Mouse (Mus musculus): ENCODE data around the gene Tnfrsf9. TPM values are rescaled to one million over a fixed set of nuclear protein-coding genes. Genes with fewer than 3 reads are reported as not detected.

The Tnfrsf9 gene
- polyA plus RNA-seq, 1 experiment from 2014 or later: 0.43 TPM

DNA sequence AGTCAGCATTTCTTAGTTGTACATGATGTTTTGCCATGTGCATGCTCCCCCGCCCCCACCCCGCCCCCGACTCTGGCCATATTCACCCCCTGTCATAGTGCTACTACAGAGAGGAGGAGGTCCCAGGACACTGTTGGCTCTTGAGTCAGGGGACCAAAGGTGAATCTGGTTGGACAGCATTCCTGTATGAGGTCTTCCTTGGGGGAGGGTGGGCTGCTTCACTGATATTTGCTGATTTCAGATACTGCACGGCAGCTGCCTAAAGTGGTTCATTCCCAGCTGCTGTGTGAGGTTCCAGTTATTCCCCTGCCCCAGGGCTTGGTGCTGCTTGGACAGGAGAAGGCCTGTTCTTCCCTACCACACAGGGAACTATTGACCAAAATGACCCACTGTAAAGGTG is 25.9 kb upstream of the Tnfrsf9 start:
- H3K4me1 ChIP-seq (ENCODE audit: control insufficient read depth, insufficient read depth, low read length): 0 out of 2 replicates have a peak, but pooled peaks cover 6% of the 10 kb centered on the region
- no peak for ATAC-seq (ENCODE audit: low read depth)
- H3K27ac ChIP-seq (ENCODE audit: low read depth, low read length): no peak overlapping the region
- H3K4me3 ChIP-seq (ENCODE audit: low read depth, low read length): no peak overlapping the region
- WGBS: 85% methylated on average over 4 of the region's 4 CpGs
- no peak overlapping the region for H3K4me2 ChIP-seq (ENCODE audit: low read depth, low read length)
- no peaks in the 10 kb centered on the region for H3K36me3 ChIP-seq (ENCODE audit: control insufficient read depth, insufficient read depth, low read length)
- no peaks in the 10 kb centered on the region for H3K9me3 ChIP-seq (ENCODE audit: control insufficient read depth, low read length)
- H3K9ac ChIP-seq (replicated peaks; ENCODE audit: low read depth, low read length): no peak overlapping the region
- no peaks in the 10 kb centered on the region for H3K27me3 ChIP-seq (ENCODE audit: control insufficient read depth, insufficient read depth, low read length)

- H3K4me3 ChIP-seq (ENCODE audit: low read depth, low read length): no peak overlapping the region
- no peaks in the 10 kb centered on the region for H3K36me3 ChIP-seq (ENCODE audit: control insufficient read depth, insufficient read depth, low read length)
- no peak overlapping the region; the same call in 1 of the 2 replicates for H3K4me2 ChIP-seq (ENCODE audit: low read depth, low read length)
- WGBS: 41% methylated on average over 20 of the region's 20 CpGs
- no peak for ATAC-seq (ENCODE audit: low read depth)
- no peaks in the 10 kb centered on the region for H3K27me3 ChIP-seq (ENCODE audit: control insufficient read depth, insufficient read depth, low read length)
- no peak overlapping the region for H3K27ac ChIP-seq (ENCODE audit: low read depth, low read length)
- H3K9me3 ChIP-seq (ENCODE audit: control insufficient read depth, low read length): no peaks in the 10 kb centered on the region
- no peak overlapping the region for H3K9ac ChIP-seq (replicated peaks; ENCODE audit: low read depth, low read length)
- 0 out of 2 replicates have a peak, but pooled peaks cover 6% of the 10 kb centered on the region for H3K4me1 ChIP-seq (ENCODE audit: control insufficient read depth, insufficient read depth, low read length)
Observed at GRCm38 (mm10) chr4:150889273-150889954, 24.9 kb upstream of the Tnfrsf9 start.

GRCm38 (mm10) chr4:150889955-150890315 is 24.4 kb upstream of the Tnfrsf9 start:
- 0 out of 2 replicates have a peak, but pooled peaks cover 6% of the 10 kb centered on the region for H3K4me1 ChIP-seq (ENCODE audit: control insufficient read depth, insufficient read depth, low read length)
- no peaks in the 10 kb centered on the region for H3K36me3 ChIP-seq (ENCODE audit: control insufficient read depth, insufficient read depth, low read length)
- no peaks in the 10 kb centered on the region for H3K27me3 ChIP-seq (ENCODE audit: control insufficient read depth, insufficient read depth, low read length)
- no peak overlapping the region for H3K4me2 ChIP-seq (ENCODE audit: low read depth, low read length)
- H3K9ac ChIP-seq (replicated peaks; ENCODE audit: low read depth, low read length): no peak overlapping the region
- H3K27ac ChIP-seq (ENCODE audit: low read depth, low read length): no peak overlapping the region
- no peaks in the 10 kb centered on the region for H3K9me3 ChIP-seq (ENCODE audit: control insufficient read depth, low read length)
- 53% methylated on average over 13 of the region's 13 CpGs for WGBS
- no peak overlapping the region for H3K4me3 ChIP-seq (ENCODE audit: low read depth, low read length)
- no peak for ATAC-seq (ENCODE audit: low read depth)

DNA sequence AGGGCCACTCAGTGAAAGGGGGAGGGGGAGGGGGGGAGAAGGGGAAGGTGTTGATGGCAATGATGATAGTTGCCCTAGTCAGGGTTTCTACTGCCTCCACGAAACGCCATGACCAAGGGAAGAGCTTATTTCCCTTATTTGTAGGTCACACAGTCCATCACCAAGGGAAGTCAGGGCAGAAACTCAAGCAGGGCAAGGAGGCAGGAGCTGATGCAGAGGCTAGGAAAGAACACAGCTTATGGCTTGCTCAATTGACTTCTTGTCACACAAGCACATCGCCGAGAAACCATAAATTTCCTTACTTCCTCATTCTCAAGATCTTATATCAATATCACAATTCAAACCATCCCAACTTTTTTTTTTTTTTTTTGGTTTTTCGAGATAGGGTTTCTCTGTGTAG is 23.1 kb upstream of the Tnfrsf9 start:
- Histone ChIP-seq H3K4me1 (ENCODE audit: control insufficient read depth, insufficient read depth, low read length) (0 out of 2 replicates have a peak, but pooled peaks cover 6% of the 10 kb centered on the region), H3K36me3 (ENCODE audit: control insufficient read depth, insufficient read depth, low read length) (no peaks in the 10 kb centered on the region), H3K4me2 (ENCODE audit: low read depth, low read length) (no peak overlapping the region), H3K27me3 (ENCODE audit: control insufficient read depth, insufficient read depth, low read length) (no peaks in the 10 kb centered on the region), H3K4me3 (ENCODE audit: low read depth, low read length) (no peak overlapping the region), H3K27ac (ENCODE audit: low read depth, low read length) (no peak overlapping the region), H3K9ac (replicated peaks; ENCODE audit: low read depth, low read length) (no peak overlapping the region), H3K9me3 (ENCODE audit: control insufficient read depth, low read length) (no peaks in the 10 kb centered on the region)
- no peak for ATAC-seq (ENCODE audit: low read depth)
- WGBS: 73% methylated on average over 5 of the region's 5 CpGs

DNA sequence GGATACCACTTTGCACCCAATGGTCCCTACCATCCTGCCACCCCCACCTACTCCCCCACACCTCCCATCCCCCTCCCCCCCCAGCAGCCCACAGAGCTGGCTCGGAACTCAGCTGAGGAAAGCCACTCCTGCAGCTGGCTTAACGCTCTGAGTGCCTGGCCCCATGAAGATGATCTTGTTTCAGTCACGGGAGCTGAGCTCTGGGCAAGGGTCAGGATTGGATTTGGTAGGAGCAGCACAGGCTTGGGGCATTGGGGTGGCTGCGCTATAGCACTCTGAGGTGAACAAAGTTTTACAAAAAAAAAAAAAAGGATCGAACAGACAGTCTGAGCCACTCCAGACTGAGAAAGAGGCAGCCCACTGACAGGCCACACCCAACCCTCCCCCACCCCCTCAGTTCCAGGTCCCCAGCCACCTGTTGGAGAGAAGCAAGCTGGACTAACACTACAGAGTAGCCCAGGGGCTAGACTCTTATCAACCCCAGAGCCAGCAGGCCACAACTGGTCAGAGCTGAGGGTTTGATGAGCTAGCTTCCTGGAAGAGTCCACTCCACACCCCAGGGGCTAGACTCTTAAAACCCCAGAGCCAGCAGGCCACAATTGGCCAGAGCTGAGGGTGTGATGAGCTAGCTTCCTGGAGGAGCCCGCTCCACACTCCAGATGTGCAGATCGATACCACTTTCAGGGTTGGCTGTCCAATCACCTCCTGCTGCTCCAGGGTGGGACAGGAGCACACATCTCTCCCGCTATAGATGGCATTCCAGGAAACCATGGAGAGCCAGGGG is 19.5 kb upstream of the Tnfrsf9 start:
- Histone ChIP-seq H3K9ac (replicated peaks; ENCODE audit: low read depth, low read length) (no peak overlapping the region), H3K4me3 (ENCODE audit: low read depth, low read length) (no peak overlapping the region), H3K27me3 (ENCODE audit: control insufficient read depth, insufficient read depth, low read length) (no peaks in the 10 kb centered on the region), H3K9me3 (ENCODE audit: control insufficient read depth, low read length) (no peaks in the 10 kb centered on the region), H3K27ac (ENCODE audit: low read depth, low read length) (no peak overlapping the region), H3K4me2 (ENCODE audit: low read depth, low read length) (no peak overlapping the region), H3K36me3 (ENCODE audit: control insufficient read depth, insufficient read depth, low read length) (peaks cover 20% of the 10 kb centered on the region; the same call in 1 of the 2 replicates), H3K4me1 (ENCODE audit: control insufficient read depth, insufficient read depth, low read length) (0 out of 2 replicates have a peak, but pooled peaks cover 2% of the 10 kb centered on the region)
- WGBS: 82% methylated on average over 8 of the region's 8 CpGs
- no peak for ATAC-seq (ENCODE audit: low read depth)

- Histone ChIP-seq H3K27me3 (ENCODE audit: control insufficient read depth, insufficient read depth, low read length) (no peaks in the 10 kb centered on the region), H3K9me3 (ENCODE audit: control insufficient read depth, low read length) (no peaks in the 10 kb centered on the region), H3K4me3 (ENCODE audit: low read depth, low read length) (no peak overlapping the region), H3K9ac (replicated peaks; ENCODE audit: low read depth, low read length) (no peak overlapping the region), H3K4me2 (ENCODE audit: low read depth, low read length) (no peak overlapping the region), H3K36me3 (ENCODE audit: control insufficient read depth, insufficient read depth, low read length) (peaks cover 27% of the 10 kb centered on the region; the same call in 1 of the 2 replicates), H3K27ac (ENCODE audit: low read depth, low read length) (no peak overlapping the region), H3K4me1 (ENCODE audit: control insufficient read depth, insufficient read depth, low read length) (no peaks in the 10 kb centered on the region)
- ATAC-seq (ENCODE audit: low read depth): no peak
- 91% methylated on average over 26 of the region's 26 CpGs for WGBS
Observed at GRCm38 (mm10) chr4:150896896-150897624, 17.3 kb upstream of the Tnfrsf9 start.

DNA sequence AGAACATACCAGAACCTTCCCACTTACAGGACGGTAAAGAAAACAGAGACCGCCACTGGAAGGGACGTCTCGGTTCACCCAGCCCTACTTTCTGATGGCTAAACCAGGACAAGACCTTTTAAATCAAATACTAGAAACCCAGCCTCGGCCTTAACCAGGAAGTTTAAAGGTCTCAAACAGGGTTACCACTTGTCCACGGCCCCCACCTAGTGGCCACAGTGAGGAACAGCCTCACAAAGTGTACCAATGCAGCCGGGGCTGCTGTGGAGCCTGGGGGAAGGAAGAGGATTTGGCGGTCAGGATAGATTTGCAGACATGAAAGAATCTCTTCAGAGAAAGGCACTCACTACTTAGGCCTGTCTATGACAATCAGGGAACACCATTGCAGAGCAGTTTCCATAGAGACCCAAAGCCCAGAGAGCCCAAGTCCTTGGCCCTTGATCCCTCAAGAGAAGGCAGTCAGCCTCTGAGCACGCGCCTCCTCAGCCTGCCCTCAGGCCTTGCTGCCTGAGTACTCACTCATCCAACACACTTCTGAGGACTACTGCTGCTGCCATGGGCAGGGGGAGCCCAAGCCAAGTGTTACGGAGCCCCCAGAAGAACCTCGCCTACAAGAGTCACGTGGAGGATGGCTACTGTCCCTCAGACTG is 15.5 kb upstream of the Tnfrsf9 start:
- no peak overlapping the region for H3K4me3 ChIP-seq (ENCODE audit: low read depth, low read length)
- no peak overlapping the region for H3K27ac ChIP-seq (ENCODE audit: low read depth, low read length)
- ATAC-seq (ENCODE audit: low read depth): peak; percentile 58; the same call in 1 of the 2 replicates
- 58% methylated on average over 13 of the region's 13 CpGs for WGBS
- H3K36me3 ChIP-seq (ENCODE audit: control insufficient read depth, insufficient read depth, low read length): peaks cover 42% of the 10 kb centered on the region
- H3K4me2 ChIP-seq (ENCODE audit: low read depth, low read length): no peak overlapping the region
- H3K9ac ChIP-seq (replicated peaks; ENCODE audit: low read depth, low read length): no peak overlapping the region
- H3K27me3 ChIP-seq (ENCODE audit: control insufficient read depth, insufficient read depth, low read length): no peaks in the 10 kb centered on the region
- H3K4me1 ChIP-seq (ENCODE audit: control insufficient read depth, insufficient read depth, low read length): no peaks in the 10 kb centered on the region
- no peaks in the 10 kb centered on the region for H3K9me3 ChIP-seq (ENCODE audit: control insufficient read depth, low read length)

DNA sequence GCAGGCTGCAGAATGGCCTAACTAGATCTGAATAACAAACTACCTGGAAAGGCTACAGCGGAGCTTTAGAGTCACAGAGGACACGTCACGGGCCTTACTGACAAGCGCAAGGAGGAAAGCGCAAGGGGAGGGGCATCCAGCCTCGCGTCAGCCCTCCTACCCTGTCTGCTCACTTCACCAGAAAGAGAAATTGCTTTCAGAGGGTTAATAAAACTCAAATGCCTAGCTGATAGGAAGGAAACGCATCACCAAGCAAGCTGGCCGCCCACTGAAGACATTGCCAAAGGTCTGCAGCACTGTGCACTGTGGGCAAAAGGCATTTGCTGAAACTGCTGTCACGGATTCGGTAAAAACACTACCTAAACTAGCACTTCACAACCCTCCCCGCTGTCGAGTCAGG is 13.9 kb upstream of the Tnfrsf9 start:
- 96% methylated on average over 13 of the region's 13 CpGs for WGBS
- H3K36me3 ChIP-seq (ENCODE audit: control insufficient read depth, insufficient read depth, low read length): peaks cover 45% of the 10 kb centered on the region
- ATAC-seq (ENCODE audit: low read depth): no peak

More for the DNA sequence above, 13.9 kb upstream of the Tnfrsf9 start:
- no peak overlapping the region for H3K4me2 ChIP-seq (ENCODE audit: low read depth, low read length)
- no peaks in the 10 kb centered on the region for H3K4me1 ChIP-seq (ENCODE audit: control insufficient read depth, insufficient read depth, low read length)
- no peak overlapping the region for H3K4me3 ChIP-seq (ENCODE audit: low read depth, low read length)
- H3K9ac ChIP-seq (replicated peaks; ENCODE audit: low read depth, low read length): no peak overlapping the region
- H3K9me3 ChIP-seq (ENCODE audit: control insufficient read depth, low read length): no peaks in the 10 kb centered on the region
- no peak overlapping the region for H3K27ac ChIP-seq (ENCODE audit: low read depth, low read length)
- no peaks in the 10 kb centered on the region for H3K27me3 ChIP-seq (ENCODE audit: control insufficient read depth, insufficient read depth, low read length)

All from neural tube, embryonic 14.5 days (tissue).